Mouse (Mus musculus) kidney, postnatal 36 days (tissue): ENCODE measurements around the gene Cd24a.

Experiments
- DNase-seq, 2 experiments: peaks; one replicate each; pipeline ENCODE4 v3.0.0; 2021 to 2022; ENCODE audit warnings: mixed read lengths in 2 of 2

The Cd24a gene

GRCm38 (mm10) chr10:43629857-43630256 is 51.8 kb downstream of the Cd24a start:
- DNase-seq: no peak

GRCm38 (mm10) chr10:43630634-43631033 is 52.5 kb downstream of the Cd24a start:
- DNase-seq: no peak

GRCm38 (mm10) chr10:43631049-43631448 is 53.0 kb downstream of the Cd24a start:
- no peak for DNase-seq

GRCm38 (mm10) chr10:43631639-43632354 is 53.7 kb downstream of the Cd24a start:
- no peak for DNase-seq

GRCm38 (mm10) chr10:43633117-43633516 is 55.0 kb downstream of the Cd24a start:
- DNase-seq: no peak
